Mouse (Mus musculus) CH12.LX (cell line): Measurements from ENCODE around the gene Olfr697. TPM values are rescaled to one million over a fixed set of nuclear protein-coding genes. Genes with fewer than 3 reads are reported as not detected.

Source experiments
- DNase-seq: peaks from one replicate; pipeline ENCODE4 v3.0.0-alpha.2; 2013; ENCODE audit errors: extremely low read depth
- H3K27ac ChIP-seq: 2 replicates; pipeline ENCODE4 v1.5.1; 2012; ENCODE audit warnings: low read depth, mild to moderate bottlenecking, control low read depth, moderate library complexity; ENCODE audit not compliant: insufficient read depth
- H3K27me3 ChIP-seq: replicated peaks from 2 replicates; pipeline ENCODE3; 2012; ENCODE audit warnings: inconsistent platforms
- H3K36me3 ChIP-seq, 2 experiments: replicated peaks in 1 of 2; 2 replicates each; pipeline versions ENCODE3 to v1.6.1; 2012; ENCODE audit warnings: inconsistent platforms in 1 of 2, low read length in 1 of 2, mild to moderate bottlenecking in 1 of 2, mixed read lengths in 1 of 2, moderate library complexity in 1 of 2; ENCODE audit not compliant: control insufficient read depth in 1 of 2, insufficient read depth in 1 of 2
- H3K4me1 ChIP-seq, 2 experiments: 2 replicates each; pipeline ENCODE4 v1.6.1; 2012; ENCODE audit warnings: inconsistent platforms in 1 of 2, moderate library complexity in 1 of 2; ENCODE audit not compliant: insufficient read depth in 2 of 2, control insufficient read depth in 1 of 2
- H3K4me2 ChIP-seq: 2 replicates; pipeline ENCODE4 v1.6.1; 2012; ENCODE audit warnings: low read depth, mild to moderate bottlenecking, control low read depth; ENCODE audit not compliant: poor library complexity, insufficient read depth, severe bottlenecking
- H3K4me3 ChIP-seq, 3 experiments: fragments of 150-350 bp in 1 of 3; sonication (generic) in 1 of 3; replicated peaks in 1 of 3; 2 replicates each; pipeline versions ENCODE3 to v1.5.1; 2011 to 2012; ENCODE audit warnings: low read depth in 2 of 3, low read length in 2 of 3, mild to moderate bottlenecking in 2 of 3, moderate library complexity in 2 of 3, control low read depth in 1 of 3, improper control_type of control experiment in 1 of 3, inconsistent platforms in 1 of 3, mixed read lengths in 1 of 3; ENCODE audit not compliant: poor library complexity in 1 of 3
- H3K79me2 ChIP-seq: replicated peaks from 2 replicates; pipeline ENCODE4 v1.6.1; 2012; ENCODE audit warnings: mild to moderate bottlenecking, moderate library complexity; ENCODE audit not compliant: control insufficient read depth, poor library complexity, insufficient read depth, severe bottlenecking; ENCODE audit errors: extremely low read depth
- H3K9ac ChIP-seq: 2 replicates; pipeline ENCODE4 v1.6.1; 2012; ENCODE audit warnings: low read depth, mild to moderate bottlenecking, control low read depth, moderate library complexity; ENCODE audit not compliant: insufficient read depth
- H3K9me3 ChIP-seq: replicated peaks from 2 replicates; pipeline ENCODE3; 2012; ENCODE audit warnings: low read length, inconsistent platforms, mixed read lengths
- BHLHE40 ChIP-seq: IDR thresholded peaks from 2 replicates; pipeline ENCODE4 v1.6.1; 2011; ENCODE audit warnings: mild to moderate bottlenecking, low read depth, low read length, improper control_type of control experiment
- CTCF ChIP-seq, 2 experiments: IDR thresholded peaks in 1 of 2; conservative IDR thresholded peaks in 1 of 2; 2 replicates each; pipeline ENCODE4 v1.5.1; 2011 to 2012; ENCODE audit warnings: low read depth in 2 of 2, low read length in 2 of 2, improper control_type of control experiment in 1 of 2, inconsistent platforms in 1 of 2, mild to moderate bottlenecking in 1 of 2, moderate library complexity in 1 of 2
- ELF1 ChIP-seq: IDR thresholded peaks from 2 replicates; pipeline ENCODE4 v1.6.1; 2014; ENCODE audit warnings: low read depth, mild to moderate bottlenecking, inconsistent platforms, low read length, improper control_type of control experiment
- EP300 ChIP-seq: IDR thresholded peaks from 2 replicates; pipeline ENCODE4 v1.6.1; 2011; ENCODE audit warnings: low read length, improper control_type of control experiment
- GABPA ChIP-seq: IDR thresholded peaks from 2 replicates; pipeline ENCODE4 v1.6.1; 2012; ENCODE audit warnings: low read depth, low read length, improper control_type of control experiment, inconsistent platforms; ENCODE audit not compliant: insufficient replicate concordance
- IRF4 ChIP-seq: IDR thresholded peaks from 2 replicates; pipeline ENCODE4 v1.6.1; 2014; ENCODE audit warnings: low read depth, mild to moderate bottlenecking, inconsistent platforms, low read length, improper control_type of control experiment
- JUN ChIP-seq: IDR thresholded peaks from 2 replicates; pipeline ENCODE4 v1.6.1; 2011; ENCODE audit warnings: low read depth, mild to moderate bottlenecking, low read length, improper control_type of control experiment, moderate library complexity; ENCODE audit not compliant: insufficient read depth
- KAT2A ChIP-seq: IDR thresholded peaks from 2 replicates; pipeline ENCODE4 v1.6.1; 2012; ENCODE audit warnings: low read length, improper control_type of control experiment, inconsistent platforms; ENCODE audit not compliant: insufficient replicate concordance
- MXI1 ChIP-seq: IDR thresholded peaks from 2 replicates; pipeline ENCODE4 v1.6.1; 2011; ENCODE audit warnings: mild to moderate bottlenecking, low read depth, low read length, improper control_type of control experiment
- MYC ChIP-seq: IDR thresholded peaks from 2 replicates; pipeline ENCODE4 v1.6.1; 2011; ENCODE audit warnings: low read depth, mild to moderate bottlenecking, improper control_type of control experiment, low read length
- NELFE ChIP-seq: IDR thresholded peaks from 2 replicates; pipeline ENCODE4 v1.6.1; 2011; ENCODE audit warnings: low read depth, low read length, improper control_type of control experiment
- PAX5 ChIP-seq: IDR thresholded peaks from 2 replicates; pipeline ENCODE4 v1.6.1; 2012; ENCODE audit warnings: low read length, inconsistent platforms, mixed read lengths
- POLR2A ChIP-seq: IDR thresholded peaks from 2 replicates; pipeline ENCODE4 v1.6.1; 2011; ENCODE audit warnings: low read depth, mild to moderate bottlenecking, improper control_type of control experiment, low read length
- RAD21 ChIP-seq: IDR thresholded peaks from 2 replicates; pipeline ENCODE4 v1.6.1; 2011; ENCODE audit warnings: low read depth, mild to moderate bottlenecking, low read length, improper control_type of control experiment, moderate library complexity
- RCOR1 ChIP-seq: conservative IDR thresholded peaks from 2 replicates; pipeline ENCODE4 v1.6.1; 2012; ENCODE audit warnings: low read depth, mild to moderate bottlenecking, inconsistent platforms, low read length, improper control_type of control experiment
- SIN3A ChIP-seq: IDR thresholded peaks from 2 replicates; pipeline ENCODE4 v1.6.1; 2012; ENCODE audit warnings: low read length, improper control_type of control experiment, inconsistent platforms
- TBP ChIP-seq: conservative IDR thresholded peaks from 2 replicates; pipeline ENCODE4 v1.6.1; 2011; ENCODE audit warnings: low read depth, low read length, improper control_type of control experiment
- UBTF ChIP-seq: IDR thresholded peaks from 2 replicates; pipeline ENCODE4 v1.6.1; 2012; ENCODE audit warnings: low read depth, mild to moderate bottlenecking, inconsistent platforms, low read length, improper control_type of control experiment, moderate library complexity
- USF1 ChIP-seq: IDR thresholded peaks from 2 replicates; pipeline ENCODE4 v1.6.1; 2014; ENCODE audit warnings: low read depth, mild to moderate bottlenecking, inconsistent platforms, low read length, improper control_type of control experiment
- ZKSCAN1 ChIP-seq: IDR thresholded peaks from 2 replicates; pipeline ENCODE4 v1.6.1; 2012; ENCODE audit warnings: low read depth, inconsistent platforms, low read length, improper control_type of control experiment, borderline replicate concordance
- ZNF384 ChIP-seq: IDR thresholded peaks from 2 replicates; pipeline ENCODE4 v1.6.1; 2012; ENCODE audit warnings: low read depth, low read length, improper control_type of control experiment, inconsistent platforms
- dilution Hi-C: fragments of 300-500 bp; cut with MboI; formaldehyde crosslinking; loops from 2 replicates; pipeline ENCODE4 v1.14.3; 2020; ENCODE audit warnings: low sequenced_read_pairs; ENCODE audit not compliant: extremely low pct_unique_long_range_greater_than_20kb, extremely low pct_ligation_motif_present
- in situ Hi-C: fragments of 300-500 bp; cut with MboI; formaldehyde crosslinking; loops from 3 replicates; pipeline ENCODE4 v1.14.3; 2019; ENCODE audit warnings: low sequenced_read_pairs, low pct_ligation_motif_present, low pct_unique_long_range_greater_than_20kb, mixed read lengths
- polyA plus RNA-seq: library from polyadenylated mRNA; unstranded; fragments of >175 nt; gene quantifications from 2 replicates; pipeline ENCODE4 v1.2.1, GENCODE M21; 2012; ENCODE audit warnings: low read depth; ENCODE audit not compliant: insufficient read length
- total RNA-seq, 2 experiments: library from RNA; depleted of rRNA; stranded (reverse); fragments of 300-350 nt in 1 of 2; fragments of >200 nt in 1 of 2; gene quantifications; 2 replicates each; pipeline ENCODE4 v1.2.3; 2012 to 2014

Gene Olfr697
- total and polyA plus RNA-seq, 3 experiments: not detected

DNA sequence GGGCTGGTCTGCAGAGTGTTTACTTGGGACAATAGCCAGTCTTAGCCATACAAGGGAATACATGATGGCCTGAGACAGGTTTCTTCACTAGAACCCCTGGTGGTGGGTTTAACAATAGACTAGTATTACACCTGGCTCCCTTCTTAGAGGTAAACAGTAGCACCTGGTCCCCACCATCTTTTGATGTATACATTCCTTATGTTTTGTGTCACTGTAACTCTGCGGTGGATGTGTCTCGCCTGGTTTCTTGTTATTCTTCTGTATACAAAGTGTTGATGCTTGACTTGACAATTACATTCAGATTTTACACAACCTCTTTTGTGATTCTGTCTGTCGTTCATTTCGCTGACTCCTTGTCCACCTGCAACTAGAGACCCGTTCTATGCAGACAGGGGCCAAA lies 3.6 kb upstream of the Olfr697 start:
- H3K4me3 ChIP-seq: no peak overlapping the region
- dilution Hi-C loops: no loop called here

DNA sequence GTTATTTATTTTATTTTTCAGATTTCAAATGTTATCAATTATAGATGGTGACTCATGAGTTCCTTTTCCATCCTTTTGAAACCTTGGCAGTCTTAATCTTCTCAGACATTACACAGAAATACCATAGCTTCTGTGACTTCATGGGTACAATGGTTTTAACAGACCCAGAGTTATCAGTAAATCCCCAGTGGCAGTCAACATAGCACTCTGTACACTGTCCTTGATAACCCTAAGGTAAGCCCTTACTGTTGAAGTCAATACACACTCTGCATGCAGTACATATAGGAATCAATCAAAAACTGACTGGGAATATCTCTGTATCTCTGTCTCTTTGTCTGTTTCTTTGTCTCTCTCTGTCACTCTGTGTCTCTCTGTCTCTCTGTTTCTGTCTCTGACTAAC lies 5.2 kb downstream of the Olfr697 start:
- no peak for DNase-seq
- Histone ChIP-seq H3K36me3 (no peaks in the 10 kb centered on the region), H3K4me3 (no peak overlapping the region), H3K27me3 (no peaks in the 10 kb centered on the region), H3K27ac (no peak overlapping the region), H3K9ac (no peak overlapping the region)
- in situ Hi-C loops: no loop called here
- TF ChIP-seq ZNF384 (no peak), GABPA (no peak), MXI1 (no peak), UBTF (no peak), KAT2A (no peak), RAD21 (no peak), ZKSCAN1 (no peak), USF1 (no peak), TBP (no peak), MYC (no peak), CTCF (conservative IDR thresholded peaks at IDR 0.05 in 1 of 2, IDR thresholded peaks at IDR 0.05 in 1 of 2; ENCODE audit: low read depth in 2 of 2, low read length in 2 of 2) (no peak)
- TF ChIP-seq, all 38 proteins: peak for 0
- Histone ChIP-seq H3K4me2 (no peak overlapping the region), H3K4me1 (no peaks in the 10 kb centered on the region), H3K9me3 (no peaks in the 10 kb centered on the region), H3K79me2 (no peaks in the 10 kb centered on the region)
- dilution Hi-C loops: no loop called here

More for the DNA sequence above, 3.6 kb upstream of the Olfr697 start:
- Histone ChIP-seq H3K9ac (no peak overlapping the region), H3K36me3 (no peaks in the 10 kb centered on the region), H3K79me2 (no peaks in the 10 kb centered on the region), H3K4me1 (peaks cover 0 to 8% of the 10 kb centered on the region in 2 experiments; a peak in 2 of 4 replicates), H3K9me3 (no peaks in the 10 kb centered on the region), H3K27me3 (no peaks in the 10 kb centered on the region), H3K4me2 (no peak overlapping the region), H3K27ac (no peak overlapping the region)
- DNase-seq: no peak
- in situ Hi-C loops: no loop called here
- TF ChIP-seq JUN: no peak
- no peak for TF ChIP-seq EP300
- no peak for TF ChIP-seq ELF1
- TF ChIP-seq BHLHE40: no peak
- TF ChIP-seq USF1: no peak
- TF ChIP-seq IRF4: no peak
- no peak for TF ChIP-seq POLR2A
- TF ChIP-seq ZKSCAN1: no peak
- TF ChIP-seq SIN3A: no peak
- no peak for TF ChIP-seq PAX5
- TF ChIP-seq NELFE: no peak
- no peak for TF ChIP-seq RCOR1
